Mouse (Mus musculus): ENCODE measurements around the gene Bcl2l10. TPM values are rescaled to one million over a fixed set of nuclear protein-coding genes. Genes with fewer than 3 reads are reported as not detected.

The Bcl2l10 gene
- total and polyA plus RNA-seq, 3 experiments, result not detected

- Histone ChIP-seq H3K27me3 (replicated peaks) (no peaks in the 10 kb centered on the region), H3K4me2 (ENCODE audit: insufficient read depth, low read depth, poor library complexity, severe bottlenecking) (no peak overlapping the region), H3K4me1 (ENCODE audit: control insufficient read depth in 1 of 2, insufficient read depth in 2 of 2) (peaks cover 0 to 4% of the 10 kb centered on the region in 2 experiments; a peak in 1 of 4 replicates), H3K9me3 (replicated peaks; ENCODE audit: low read length) (no peaks in the 10 kb centered on the region), H3K36me3 (replicated peaks in 1 of 2; ENCODE audit: control insufficient read depth in 1 of 2, insufficient read depth in 1 of 2, low read length in 1 of 2) (no peaks in the 10 kb centered on the region), H3K79me2 (replicated peaks; ENCODE audit: control insufficient read depth, extremely low read depth, insufficient read depth, poor library complexity, severe bottlenecking) (no peaks in the 10 kb centered on the region), H3K27ac (ENCODE audit: insufficient read depth, low read depth) (no peak overlapping the region), H3K4me3 (replicated peaks in 1 of 3; ENCODE audit: low read depth in 2 of 3, low read length in 2 of 3, poor library complexity in 1 of 3) (no peak overlapping the region), H3K9ac (ENCODE audit: insufficient read depth, low read depth) (no peak overlapping the region)
- dilution Hi-C loops (cut with MboI; ENCODE audit: extremely low pct_ligation_motif_present, extremely low pct_unique_long_range_greater_than_20kb, low sequenced_read_pairs) (no loop called here), in situ Hi-C loops (cut with MboI; ENCODE audit: low pct_ligation_motif_present, low pct_unique_long_range_greater_than_20kb, low sequenced_read_pairs) (no loop called here)
- TF ChIP-seq RAD21 (IDR thresholded peaks at IDR 0.05; ENCODE audit: low read depth, low read length) (no peak), CTCF (conservative IDR thresholded peaks at IDR 0.05 in 1 of 2, IDR thresholded peaks at IDR 0.05 in 1 of 2; ENCODE audit: low read depth in 2 of 2, low read length in 2 of 2) (no peak), KAT2A (IDR thresholded peaks at IDR 0.05; ENCODE audit: insufficient replicate concordance, low read length) (no peak), MEF2A (IDR thresholded peaks at IDR 0.05; ENCODE audit: borderline replicate concordance, low read depth, low read length) (no peak), MXI1 (IDR thresholded peaks at IDR 0.05; ENCODE audit: low read depth, low read length) (no peak), PAX5 (IDR thresholded peaks at IDR 0.05; ENCODE audit: low read length) (no peak), JUND (conservative IDR thresholded peaks at IDR 0.05; ENCODE audit: low read depth, low read length) (no peak), USF2 (conservative IDR thresholded peaks at IDR 0.05; ENCODE audit: low read depth, low read length) (no peak), ZKSCAN1 (IDR thresholded peaks at IDR 0.05; ENCODE audit: borderline replicate concordance, low read depth, low read length) (no peak), MAZ (IDR thresholded peaks at IDR 0.05; ENCODE audit: low read depth, low read length) (no peak), MAFK (IDR thresholded peaks at IDR 0.05; ENCODE audit: insufficient replicate concordance, low read length) (no peak), ZC3H11A (IDR thresholded peaks at IDR 0.05; ENCODE audit: low read depth, low read length) (no peak)
- DNase-seq (ENCODE audit: extremely low read depth), result no peak
These were observed 17.6 kb downstream of the Bcl2l10 start for GRCm38 (mm10) chr9:75365195-75365594.

- H3K4me3 ChIP-seq (replicated peaks in 1 of 3; ENCODE audit: low read depth in 2 of 3, low read length in 2 of 3, poor library complexity in 1 of 3), result no peak overlapping the region
- H3K27ac ChIP-seq (ENCODE audit: insufficient read depth, low read depth), result no peak overlapping the region
- H3K4me2 ChIP-seq (ENCODE audit: insufficient read depth, low read depth, poor library complexity, severe bottlenecking), result no peak overlapping the region
- no peaks in the 10 kb centered on the region for H3K27me3 ChIP-seq (replicated peaks)
- no peaks in the 10 kb centered on the region for H3K36me3 ChIP-seq (replicated peaks in 1 of 2; ENCODE audit: control insufficient read depth in 1 of 2, insufficient read depth in 1 of 2, low read length in 1 of 2)
- no peaks in the 10 kb centered on the region for H3K9me3 ChIP-seq (replicated peaks; ENCODE audit: low read length)
- no peak overlapping the region for H3K9ac ChIP-seq (ENCODE audit: insufficient read depth, low read depth)
- H3K79me2 ChIP-seq (replicated peaks; ENCODE audit: control insufficient read depth, extremely low read depth, insufficient read depth, poor library complexity, severe bottlenecking), result no peaks in the 10 kb centered on the region
- peaks cover 0 to 4% of the 10 kb centered on the region in 2 experiments; a peak in 1 of 4 replicates for H3K4me1 ChIP-seq (ENCODE audit: control insufficient read depth in 1 of 2, insufficient read depth in 2 of 2)
- TF ChIP-seq NRF1 (IDR thresholded peaks at IDR 0.05; ENCODE audit: low read depth, low read length), result no peak
- TF ChIP-seq GABPA (IDR thresholded peaks at IDR 0.05; ENCODE audit: insufficient replicate concordance, low read depth, low read length), result no peak
- no peak for TF ChIP-seq NELFE (IDR thresholded peaks at IDR 0.05; ENCODE audit: low read depth, low read length)
- no peak for TF ChIP-seq UBTF (IDR thresholded peaks at IDR 0.05; ENCODE audit: low read depth, low read length)
- no peak for TF ChIP-seq E2F4 (IDR thresholded peaks at IDR 0.05; ENCODE audit: insufficient replicate concordance, low read depth, low read length)
- TF ChIP-seq USF2 (conservative IDR thresholded peaks at IDR 0.05; ENCODE audit: low read depth, low read length), result no peak
- no peak for TF ChIP-seq EP300 (IDR thresholded peaks at IDR 0.05; ENCODE audit: low read length)
- TF ChIP-seq MXI1 (IDR thresholded peaks at IDR 0.05; ENCODE audit: low read depth, low read length), result no peak
- no peak for TF ChIP-seq MAZ (IDR thresholded peaks at IDR 0.05; ENCODE audit: low read depth, low read length)
- DNase-seq (ENCODE audit: extremely low read depth), result no peak
- dilution Hi-C loops (cut with MboI; ENCODE audit: extremely low pct_ligation_motif_present, extremely low pct_unique_long_range_greater_than_20kb, low sequenced_read_pairs) (no loop called here), in situ Hi-C loops (cut with MboI; ENCODE audit: low pct_ligation_motif_present, low pct_unique_long_range_greater_than_20kb, low sequenced_read_pairs) (no loop called here)
These were observed 18.6 kb downstream of the Bcl2l10 start for GRCm38 (mm10) chr9:75366191-75366590.
